Mouse (Mus musculus) cortical plate, adult 2 months (tissue): ENCODE results near the gene Kdm4b.

Source experiments
- CTCF ChIP-seq: fragments of 200-500 bp; IDR thresholded peaks from 2 replicates; pipeline ENCODE4 v1.5.1; 2011; ENCODE audit warnings: mild to moderate bottlenecking, control low read depth, low read length; ENCODE audit not compliant: insufficient read depth; ENCODE audit errors: extremely low read depth
- POLR2A ChIP-seq: fragments of 200-500 bp; IDR thresholded peaks from 2 replicates; pipeline ENCODE4 v1.6.1; 2011; ENCODE audit warnings: mild to moderate bottlenecking, low read length, control low read depth; ENCODE audit not compliant: insufficient read depth; ENCODE audit errors: extremely low read depth

DNA sequence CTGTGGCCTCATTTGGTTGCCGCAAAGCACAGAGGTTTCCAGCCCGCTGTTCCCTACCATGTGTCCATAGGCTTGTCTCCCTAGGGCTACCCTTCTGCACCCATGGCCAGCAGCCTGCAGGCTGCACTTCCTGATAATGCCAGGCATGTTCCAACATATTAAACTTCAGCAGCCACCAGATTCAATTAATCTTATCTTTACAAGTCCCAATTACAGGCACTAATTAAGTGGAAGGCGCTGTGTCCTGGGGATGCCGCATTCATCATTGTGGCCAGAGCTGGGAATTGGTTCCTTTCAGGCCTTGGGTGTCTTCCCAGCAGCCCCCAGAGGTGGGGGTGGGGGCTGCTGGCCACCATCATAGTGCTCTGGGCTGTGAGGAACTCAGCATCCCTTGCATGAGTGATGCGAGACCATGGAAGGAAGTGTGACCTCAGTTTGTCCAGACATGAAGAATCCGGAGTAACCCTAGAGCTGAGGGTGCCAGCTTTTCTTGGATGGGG, 42.5 kb downstream of the Kdm4b start:
- TF ChIP-seq CTCF = no peak
- TF ChIP-seq POLR2A = no peak
